Mouse (Mus musculus): ENCODE results near the gene Tppp3.

DNA sequence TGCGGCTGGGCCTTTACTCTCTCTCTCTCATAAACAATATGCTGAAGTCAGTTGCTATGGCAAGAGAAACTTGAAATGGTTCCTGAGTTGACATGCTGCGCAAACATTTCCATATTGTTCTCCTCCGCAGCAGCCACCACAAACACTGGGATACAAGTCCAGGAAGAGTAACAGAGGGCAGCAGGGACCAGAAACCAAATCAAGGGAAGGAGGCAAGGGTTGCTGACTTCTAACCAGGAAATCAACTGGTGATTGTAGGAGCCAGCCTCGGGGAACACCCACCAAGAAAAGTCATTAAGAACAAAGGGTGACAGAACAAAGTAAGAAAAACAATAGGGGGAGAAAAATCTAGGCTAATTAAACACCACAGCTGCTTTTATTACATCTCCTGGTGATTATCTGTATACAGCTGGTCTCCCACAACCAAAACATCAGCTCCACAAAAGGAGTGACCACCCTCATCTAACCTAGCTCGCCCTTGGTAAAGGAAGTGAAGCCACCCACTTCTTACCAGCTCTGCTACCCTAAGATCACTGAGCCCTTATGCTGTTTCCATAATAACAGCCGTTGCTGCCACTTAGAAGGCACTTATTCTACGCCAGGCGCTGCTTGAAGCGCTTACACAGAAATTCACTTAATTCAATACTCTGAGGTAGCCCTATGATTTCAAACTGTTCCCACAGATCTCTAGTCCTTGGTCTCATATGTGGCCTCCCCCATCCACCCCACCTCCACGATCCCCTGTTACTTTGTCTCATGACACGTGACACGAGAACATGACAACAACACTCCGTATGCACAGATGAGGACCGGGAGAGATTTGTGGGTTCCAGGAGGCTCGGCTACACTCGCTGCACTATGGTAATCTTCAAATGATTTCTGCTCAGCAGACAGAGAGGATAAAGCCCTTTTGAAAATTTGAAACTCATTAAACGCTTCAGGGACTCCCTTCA is 24.3 kb upstream of the Tppp3 start:
- TF ChIP-seq CTCF (IDR thresholded peaks at IDR 0.05; ENCODE audit: low read depth) = no peak
- TF ChIP-seq EP300 (IDR thresholded peaks at IDR 0.05; ENCODE audit: low read depth) = no peak

All from liver, embryonic 14.5 days (tissue).